Mouse (Mus musculus): ENCODE data around the gene Car6.

Car6 gene

GRCm38 (mm10) chr4:150137368-150138083, 63.6 kb downstream of the Car6 start:
- DNase-seq (ENCODE audit: low read depth, low spot score) = no peak
